Mouse (Mus musculus) heart, adult 18-20 months (tissue): ENCODE measurements around the gene Ttc5. TPM values are rescaled to one million over a fixed set of nuclear protein-coding genes. Genes with fewer than 3 reads are reported as not detected.
"Not testable (repeated sequence)": the region's sequence is repeated elsewhere in the genome, so short reads cannot be mapped to it uniquely, and the experiment has no call there.

ENCODE experiments used
- DNase-seq, 2 experiments: peaks; one replicate each; pipeline ENCODE4 v3.0.0; 2021 to 2022; ENCODE audit warnings: mixed read lengths in 1 of 2
- total RNA-seq, 2 experiments: library from RNA; stranded (reverse); gene quantifications; 2 replicates each; pipeline ENCODE4 v1.2.3; 2021

Gene Ttc5
- total RNA-seq, 2 experiments from 2014 or later, result 11.1 to 13.5 TPM

GRCm38 (mm10) chr14:50771342-50771741 lies 14.0 kb downstream of the Ttc5 start:
- peak in 1 of 2 experiments; percentile 19 for DNase-seq

- no peak for DNase-seq
These were observed 19.6 kb downstream of the Ttc5 start for GRCm38 (mm10) chr14:50765736-50766135.

- no peak for DNase-seq
These were observed 26.8 kb downstream of the Ttc5 start for GRCm38 (mm10) chr14:50758416-50759085.

GRCm38 (mm10) chr14:50744994-50745393 lies 40.3 kb downstream of the Ttc5 start, which contains the start of gene Olfr749:
Gene Olfr749, minus strand, starts transcription at chr14:50745094.
- DNase-seq, result no peak

GRCm38 (mm10) chr14:50741584-50741983 lies 43.7 kb downstream of the Ttc5 start:
- no peak for DNase-seq

- no peak for DNase-seq
These were observed 45.0 kb downstream of the Ttc5 start for GRCm38 (mm10) chr14:50740334-50740733.

GRCm38 (mm10) chr14:50722371-50722770 lies 62.9 kb downstream of the Ttc5 start:
- DNase-seq, result not testable (repeated sequence)

- not testable (repeated sequence) for DNase-seq
These were observed 65.4 kb downstream of the Ttc5 start for GRCm38 (mm10) chr14:50719875-50720274.

Other genes with a start within 250 kb of the Ttc5 start
- gene Olfr744, start 170.6 kb downstream of the Ttc5 start, total RNA-seq, result not detected
- not detected for gene Olfr745, start 146.1 kb downstream of the Ttc5 start, total RNA-seq
- not detected for gene Olfr746, start 138.4 kb downstream of the Ttc5 start, total RNA-seq
- not detected for gene Olfr747, start 92.3 kb downstream of the Ttc5 start, total RNA-seq
- gene Olfr748, start 78.1 kb downstream of the Ttc5 start, total RNA-seq, result not detected
- gene Olfr749, start 40.4 kb downstream of the Ttc5 start, total RNA-seq, result not detected
- gene Ccnb1ip1, start 22.2 kb upstream of the Ttc5 start, total RNA-seq, result not detected
- 10 to 100 TPM; 14.9 to 16.4 TPM for gene Parp2, start 22.3 kb upstream of the Ttc5 start, total RNA-seq
- gene Tep1, start 85.0 kb upstream of the Ttc5 start, total RNA-seq, result 10 to 100 TPM; 10.4 to 11.6 TPM
- 10 to 100 TPM; 17.0 to 21.9 TPM for gene Klhl33, start 112.0 kb upstream of the Ttc5 start, total RNA-seq
- gene Osgep, start 139.4 kb upstream of the Ttc5 start, total RNA-seq, result 10 to 100 TPM; 70.2 to 74.5 TPM
- 10 to 100 TPM; 27.0 to 31.7 TPM for gene Apex1, start 139.4 kb upstream of the Ttc5 start, total RNA-seq
- 10 to 100 TPM; 20.5 to 25.8 TPM for gene Pip4p1, start 145.3 kb upstream of the Ttc5 start, total RNA-seq
- gene Pnp, start 145.6 kb upstream of the Ttc5 start, total RNA-seq, result 10 to 100 TPM; 11.4 to 14.8 TPM
- gene Gm49342, start 159.0 kb upstream of the Ttc5 start, total RNA-seq, result 10 to 100 TPM; 15.7 to 16.5 TPM
- 1 to 10 TPM in 1 of 2 experiments, under 1 TPM in 1; 0.89 to 1.0 TPM for gene Pnp2, start 170.5 kb upstream of the Ttc5 start, total RNA-seq
- gene Rnase10, start 222.2 kb upstream of the Ttc5 start, total RNA-seq, result under 1 TPM; 0.20 to 0.41 TPM